Mouse (Mus musculus): ENCODE results near the gene Rnf11. TPM values are rescaled to one million over a fixed set of nuclear protein-coding genes. Genes with fewer than 3 reads are reported as not detected.
A peak's percentile ranks its signal among the peaks of the same experiment; 100 is the strongest.

The Rnf11 gene
- total RNA-seq (2021), result 100 to 1,000 TPM; 122 to 129 TPM
- long read RNA-seq, experiment 1, full-length matches to known transcripts, result 117 of 142 reads
- long read RNA-seq, experiment 1, partial matches to known transcripts, result 1 of 142 reads
- long read RNA-seq, experiment 1, other reads (novel, unspliced or antisense), result 24 of 142 reads
- long read RNA-seq, experiment 2, full-length matches to known transcripts, result 150 of 173 reads
- long read RNA-seq, experiment 2, partial matches to known transcripts, result 0 of 173 reads
- long read RNA-seq, experiment 2, other reads (novel, unspliced or antisense), result 23 of 173 reads

DNA sequence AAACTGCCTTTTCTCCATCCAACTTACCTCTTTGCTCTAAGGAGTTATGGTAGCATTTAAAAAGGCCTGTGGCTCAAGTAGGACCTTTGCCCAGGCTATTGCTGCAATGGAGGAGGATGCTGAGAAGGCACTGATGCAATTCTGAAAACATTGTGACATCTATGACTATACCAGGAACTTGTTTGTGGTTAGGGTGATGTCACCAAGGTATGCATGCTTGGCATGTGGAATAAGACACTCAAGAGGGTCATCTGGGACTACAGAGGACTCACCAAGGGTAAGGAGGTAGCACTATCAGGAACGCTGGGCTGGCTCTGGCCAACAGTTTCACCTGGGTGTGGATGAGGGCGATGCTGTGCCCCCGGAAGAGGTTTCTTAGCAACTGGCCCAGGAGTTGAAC lies at the start of gene Rnf11:
TSS of gene Rnf11 (minus strand) at position 108 of the 400 bp plus-strand sequence.
- DNase-seq, result no peak
- intact Hi-C loops (cut with DNase I), result loop anchor here (5.0 kb wide), 1 partner anchor 488 kb away; no protein-coding TSS in a partner anchor

DNA sequence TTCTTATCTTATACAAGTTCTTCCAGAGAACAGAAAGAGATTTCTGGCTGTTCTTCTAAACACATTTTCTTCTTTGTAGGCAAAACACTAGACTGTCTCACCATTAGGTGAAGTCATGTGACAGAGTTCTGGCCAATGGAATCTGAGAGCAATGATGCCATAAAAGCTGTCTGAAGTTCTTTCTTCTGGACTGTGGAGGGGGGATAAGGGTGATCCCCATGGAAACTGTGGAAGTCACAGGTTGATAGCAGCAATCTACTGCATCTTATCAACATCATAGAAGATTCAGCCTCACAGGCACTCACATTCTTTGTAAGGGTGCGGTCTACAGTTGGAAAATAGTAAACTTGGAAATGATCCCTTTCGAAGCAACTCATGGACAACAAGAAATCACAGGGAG lies 46.6 kb upstream of the Rnf11 start, which contains the start of gene 4930522H14Rik:
TSS of gene 4930522H14Rik (minus strand) at position 187 of the 400 bp plus-strand sequence.
- intact Hi-C loops (cut with DNase I), result no loop called here
- DNase-seq, result no peak

DNA sequence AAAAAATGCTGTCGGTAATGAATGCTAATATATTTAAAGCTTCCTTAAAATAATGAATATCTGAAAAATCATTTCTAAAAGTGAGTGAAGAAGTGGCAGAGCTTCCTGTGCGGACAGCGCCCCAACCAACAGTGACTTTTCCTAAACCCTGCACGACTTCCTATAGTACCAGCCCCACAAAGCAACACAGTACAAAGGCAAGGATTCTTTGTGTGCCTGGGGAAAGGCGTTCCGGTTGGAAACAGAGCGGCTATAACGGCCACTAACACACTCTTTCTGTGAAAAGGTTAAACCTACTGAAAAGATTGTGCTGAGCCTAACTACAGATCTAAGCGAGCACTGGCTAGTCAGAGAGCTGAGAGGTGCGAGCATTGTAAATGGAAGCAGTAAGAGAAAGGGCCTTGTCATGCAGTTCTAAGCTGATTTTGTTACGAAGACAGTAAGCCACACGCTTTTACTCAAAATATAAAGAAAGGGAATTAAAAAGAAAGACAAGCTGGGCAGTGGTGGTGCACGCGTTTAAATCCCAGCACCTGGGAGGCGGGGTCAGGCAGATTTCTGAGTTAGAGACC lies 45.8 kb upstream of the Rnf11 start:
- DNase-seq, result no peak
- intact Hi-C loops (cut with DNase I), result no loop called here

DNA sequence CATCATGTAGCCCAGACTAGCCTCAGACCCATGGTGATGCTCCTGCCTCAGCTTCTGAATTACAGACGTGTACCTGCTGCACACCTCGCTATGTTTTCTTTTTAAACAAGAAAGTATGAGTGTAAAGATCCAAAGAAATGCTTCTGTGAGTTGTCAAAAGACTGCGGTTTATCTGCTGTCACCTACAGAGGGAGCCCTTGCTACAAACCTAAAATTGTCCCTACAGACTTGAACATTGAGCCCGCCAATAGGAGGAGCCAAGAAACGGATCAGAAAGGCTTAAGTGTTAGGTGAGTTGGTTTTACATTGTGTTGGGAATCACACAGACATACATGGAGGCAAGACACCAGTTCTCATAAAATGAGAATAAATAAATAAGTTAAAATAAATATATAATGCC lies 20.4 kb upstream of the Rnf11 start:
- DNase-seq, result peak in 1 of 2 experiments; percentile 17
- intact Hi-C loops (cut with DNase I), result loop anchor here (5.0 kb wide), 2 partner anchors 197 to 222 kb away; no protein-coding TSS in a partner anchor

DNA sequence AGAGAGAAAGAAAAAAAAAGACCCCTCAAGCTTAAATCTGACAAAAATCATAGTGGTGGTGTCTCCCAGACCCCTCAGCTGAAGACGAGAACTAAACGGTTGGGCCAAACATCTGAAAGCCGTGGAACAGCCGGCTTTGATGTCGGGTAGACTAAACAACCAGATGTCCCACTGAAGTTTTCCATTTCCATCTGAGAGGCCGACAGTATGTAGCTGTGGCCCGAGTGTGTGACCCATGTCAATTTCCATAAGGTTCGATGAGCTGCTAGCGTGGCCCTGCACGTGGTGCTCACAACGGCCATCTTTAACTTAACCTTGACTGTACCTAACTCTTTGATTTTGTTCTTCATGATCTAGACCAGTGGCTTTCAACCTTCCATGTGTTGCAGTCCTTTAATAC lies 13.9 kb upstream of the Rnf11 start:
- intact Hi-C loops (cut with DNase I), result no loop called here
- no peak for DNase-seq

DNA sequence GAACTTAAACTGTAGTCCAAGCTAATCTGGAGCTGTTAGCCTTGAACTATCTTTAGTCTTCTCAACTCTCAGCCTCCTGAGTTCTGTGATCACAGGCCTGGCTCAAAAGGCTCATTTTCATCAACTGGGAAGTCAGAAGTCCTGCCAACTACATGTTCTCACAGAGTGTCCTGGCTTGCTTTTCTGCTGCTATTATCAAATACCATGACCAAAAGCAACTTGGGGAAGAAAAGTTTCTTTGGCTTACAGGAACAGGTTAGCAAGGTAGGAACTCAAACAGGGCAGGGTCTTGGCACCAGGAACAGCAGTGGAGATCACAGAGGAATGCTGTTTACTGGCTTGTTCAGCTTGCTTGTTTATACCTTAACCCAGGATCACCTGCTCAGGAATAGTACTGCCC lies 9.1 kb upstream of the Rnf11 start:
- intact Hi-C loops (cut with DNase I), result no loop called here
- no peak for DNase-seq

DNA sequence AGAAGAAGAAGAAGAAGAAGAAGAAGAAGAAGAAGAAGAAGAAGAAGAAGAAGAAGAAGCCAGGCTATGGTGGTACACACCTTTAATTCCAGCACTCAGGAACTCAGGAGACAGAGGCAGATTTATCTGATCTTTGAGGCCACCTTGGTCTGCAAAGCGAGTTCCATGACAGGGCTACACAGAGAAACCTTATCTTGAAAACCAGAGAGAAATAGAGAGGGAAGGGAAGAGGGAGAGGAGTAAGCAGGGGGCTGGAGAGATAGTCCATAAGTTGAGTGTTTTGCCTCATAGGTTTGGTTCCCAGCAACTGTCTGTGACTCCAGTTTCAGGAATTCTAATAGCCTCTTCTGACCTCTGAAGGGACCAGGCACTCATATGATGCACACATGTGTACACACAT lies 4.3 kb upstream of the Rnf11 start:
- no peak for DNase-seq
- intact Hi-C loops (cut with DNase I), result loop anchor here (5.0 kb wide), 1 partner anchor 483 kb away; no protein-coding TSS in a partner anchor

DNA sequence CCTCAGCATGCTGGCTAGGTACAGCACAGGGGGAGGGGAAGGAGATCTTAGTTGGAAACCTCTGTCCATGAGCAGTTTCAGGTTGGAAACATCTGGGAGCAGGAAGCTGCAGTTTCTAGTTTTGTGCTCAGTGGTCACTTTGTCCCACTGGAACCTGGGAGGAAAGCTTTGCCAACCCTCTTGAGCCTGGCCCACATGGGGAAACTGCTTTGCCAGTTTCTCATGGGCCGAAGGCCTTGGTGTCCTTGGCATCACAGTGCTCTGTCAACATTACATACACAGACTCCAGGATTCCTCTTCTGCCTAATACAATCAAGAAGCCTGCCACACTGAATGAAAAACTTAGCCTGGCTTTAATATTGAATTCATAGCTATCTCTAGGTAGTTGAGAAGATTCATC lies 1.8 kb downstream of the Rnf11 start:
- DNase-seq, result no peak
- intact Hi-C loops (cut with DNase I), result no loop called here

DNA sequence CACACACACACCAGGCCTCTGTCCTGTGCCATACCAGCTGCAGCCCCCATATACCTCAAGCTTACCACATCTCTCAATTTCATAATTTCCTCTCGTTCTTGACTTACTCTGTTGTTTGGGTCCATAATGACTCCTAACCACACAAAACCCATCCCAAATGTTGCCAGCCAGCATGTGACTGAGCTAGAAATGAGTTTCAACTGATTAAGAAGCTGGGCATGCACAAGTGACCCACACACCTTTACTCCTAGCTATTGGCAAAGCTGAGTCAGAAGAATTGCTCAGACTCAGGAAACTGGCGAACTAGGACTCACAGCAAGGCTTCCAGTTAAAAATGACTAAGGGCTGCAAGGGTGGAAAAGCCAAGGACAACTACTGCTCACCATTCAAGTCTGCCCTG lies 3.1 kb downstream of the Rnf11 start:
- intact Hi-C loops (cut with DNase I), result no loop called here
- DNase-seq, result no peak

DNA sequence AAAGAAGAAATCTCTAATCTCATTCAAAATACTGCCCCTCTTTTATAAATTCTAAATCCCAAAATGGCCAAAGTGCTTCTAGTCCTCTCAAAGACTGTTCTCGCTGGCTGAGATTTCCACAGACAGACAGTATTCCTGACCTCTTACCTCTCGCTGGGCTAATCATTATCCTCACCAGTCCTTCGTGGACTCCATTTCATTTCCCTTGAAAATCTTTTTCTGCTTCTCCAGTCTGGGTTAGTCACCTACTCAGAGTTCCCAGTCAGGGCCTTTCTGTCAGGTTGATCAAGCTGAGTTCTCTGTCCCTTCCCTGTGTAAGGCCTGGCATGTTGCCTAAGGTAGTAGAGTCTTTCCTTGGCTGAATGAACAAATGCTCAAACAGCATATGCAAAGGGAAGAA lies 7.1 kb downstream of the Rnf11 start:
- intact Hi-C loops (cut with DNase I), result loop anchor here (5.0 kb wide), 1 partner anchor 35 kb away; no protein-coding TSS in a partner anchor

DNA sequence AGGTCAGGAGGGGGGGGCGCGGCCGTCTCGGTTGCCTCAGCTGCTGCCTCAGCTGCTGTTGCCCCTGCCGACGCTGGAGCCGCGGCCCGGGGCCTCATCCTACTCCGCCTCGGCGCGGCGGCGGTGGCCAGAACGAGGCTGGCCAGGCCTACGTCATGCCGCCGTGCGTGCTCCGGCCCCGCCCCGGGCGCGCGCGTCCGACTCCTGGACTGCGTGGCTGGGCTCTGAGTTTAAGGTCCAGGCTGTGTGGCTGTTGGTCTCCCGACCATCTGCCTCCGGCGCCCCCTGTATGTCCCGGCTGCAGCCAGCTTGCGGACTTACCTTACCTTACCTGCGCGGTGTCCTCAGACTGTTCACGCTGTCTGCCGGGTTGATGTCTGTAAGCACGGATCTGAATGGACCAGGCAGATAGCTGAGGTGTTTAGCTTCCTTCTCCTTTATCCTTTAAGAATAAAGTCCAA lies 7.9 kb downstream of the Rnf11 start:
- intact Hi-C loops (cut with DNase I), result loop anchor here (5.0 kb wide), 1 partner anchor 34 kb away; no protein-coding TSS in a partner anchor
- DNase-seq, result peak; percentile 87 to 88

More for the DNA sequence above, 7.1 kb downstream of the Rnf11 start:
- DNase-seq, result no peak

DNA sequence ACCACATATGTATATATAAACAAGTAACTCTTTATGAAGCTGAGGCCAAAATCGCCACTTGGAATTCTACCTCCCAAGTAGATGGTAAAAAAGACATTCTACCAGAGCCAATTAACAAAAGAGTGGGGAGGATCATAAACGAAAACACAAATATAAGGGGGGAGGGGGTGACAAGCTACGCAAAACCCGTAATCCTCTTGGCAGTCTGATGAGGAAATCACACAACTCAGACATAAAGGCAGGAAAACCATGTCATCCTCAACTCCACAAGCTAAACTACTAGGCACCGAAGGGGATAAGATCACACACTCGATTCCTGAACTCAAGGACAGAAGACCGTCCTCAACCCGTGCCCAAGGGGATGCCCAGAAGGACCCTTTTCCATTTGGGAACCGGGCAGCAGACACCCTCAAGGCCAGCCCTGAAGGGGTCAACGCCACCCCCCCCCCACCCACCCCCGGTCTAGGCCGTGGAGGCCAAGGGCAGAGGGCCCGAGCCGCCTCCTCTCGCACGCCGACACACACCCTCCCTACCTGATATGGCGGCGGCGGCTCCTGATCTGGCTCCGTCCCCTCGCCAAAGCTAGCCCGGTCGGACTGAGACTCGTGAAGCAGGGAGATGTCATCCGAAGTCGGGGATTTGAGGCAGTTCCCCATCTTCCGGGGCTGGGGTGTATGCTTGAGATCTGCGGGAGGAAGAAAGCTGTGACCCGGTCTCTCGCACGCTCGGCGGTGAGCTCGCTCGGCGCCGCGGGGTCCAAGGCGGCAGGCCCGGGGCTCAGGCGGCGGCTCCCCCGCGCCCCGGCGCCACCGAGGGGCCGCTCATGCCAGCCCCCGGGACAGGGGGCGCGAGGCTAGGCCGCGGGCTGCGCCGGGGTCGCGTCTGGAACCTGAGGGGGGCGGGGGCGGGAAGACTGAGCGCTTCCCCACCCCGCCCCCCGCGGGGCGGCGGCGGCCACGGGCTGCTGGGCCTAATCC lies 8.7 kb downstream of the Rnf11 start:
- DNase-seq, result peak; percentile 42 to 56
- intact Hi-C loops (cut with DNase I), result loop anchor here (5.0 kb wide), 1 partner anchor 34 kb away; no protein-coding TSS in a partner anchor

DNA sequence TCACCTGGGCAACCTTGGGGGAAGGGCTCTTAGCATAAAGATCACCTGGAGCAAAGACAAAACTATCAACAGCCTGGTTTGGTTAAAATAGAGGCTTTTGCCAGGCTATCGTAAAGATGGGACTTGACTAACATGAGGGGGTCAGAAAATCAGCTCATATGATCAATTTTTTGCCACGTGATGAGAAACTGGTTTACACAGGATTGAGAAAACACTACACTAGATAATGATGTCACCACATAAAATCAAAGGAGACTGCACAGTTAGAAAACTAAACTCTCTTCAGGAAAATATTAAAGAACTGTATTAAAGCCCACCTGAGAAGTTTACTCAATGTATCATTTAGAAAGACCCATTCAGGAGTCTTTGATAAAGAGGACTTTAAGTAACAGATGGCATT lies 9.4 kb downstream of the Rnf11 start:
- intact Hi-C loops (cut with DNase I), result loop anchor here (5.0 kb wide), 1 partner anchor 33 kb away; no protein-coding TSS in a partner anchor
- DNase-seq, result no peak

DNA sequence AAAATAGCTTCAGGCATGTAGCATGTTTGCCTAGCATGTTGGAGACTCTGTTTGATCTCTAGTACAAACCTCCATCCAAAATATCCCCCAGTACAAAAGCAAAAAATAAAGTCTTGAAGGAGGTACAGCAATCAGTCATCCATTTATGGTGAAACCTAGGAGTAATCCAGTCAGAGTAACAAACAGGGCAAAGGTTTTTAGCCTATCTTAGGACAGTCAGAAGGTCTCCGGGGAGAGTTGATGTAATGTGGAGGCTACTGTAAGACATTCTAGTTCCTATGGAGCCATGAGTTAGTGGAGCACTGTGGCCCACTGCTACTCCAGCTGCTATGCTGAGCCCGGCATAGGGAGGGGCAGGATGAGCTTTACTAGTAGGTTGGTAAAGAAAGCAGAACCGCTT lies 12.0 kb downstream of the Rnf11 start:
- no peak for DNase-seq
- intact Hi-C loops (cut with DNase I), result no loop called here

DNA sequence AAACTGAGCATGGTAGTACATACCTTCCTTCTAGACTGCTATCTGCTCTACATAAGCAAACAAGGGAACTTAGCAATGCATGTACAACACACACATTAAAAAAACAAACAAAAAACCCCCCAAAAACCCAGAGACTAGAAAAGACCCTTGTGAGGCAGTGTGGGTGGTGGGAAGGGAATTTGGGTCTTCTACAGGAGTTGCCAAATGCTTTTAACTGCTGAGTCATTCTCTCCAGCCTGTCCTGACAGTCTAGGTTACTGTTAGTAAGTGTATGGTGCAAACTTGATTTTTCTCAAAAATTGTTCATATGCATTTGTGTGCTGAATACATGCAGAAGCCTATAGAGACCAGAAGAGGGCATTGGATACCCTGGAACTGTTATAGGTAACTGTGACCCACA lies 12.9 kb downstream of the Rnf11 start:
- DNase-seq, result no peak
- intact Hi-C loops (cut with DNase I), result no loop called here

DNA sequence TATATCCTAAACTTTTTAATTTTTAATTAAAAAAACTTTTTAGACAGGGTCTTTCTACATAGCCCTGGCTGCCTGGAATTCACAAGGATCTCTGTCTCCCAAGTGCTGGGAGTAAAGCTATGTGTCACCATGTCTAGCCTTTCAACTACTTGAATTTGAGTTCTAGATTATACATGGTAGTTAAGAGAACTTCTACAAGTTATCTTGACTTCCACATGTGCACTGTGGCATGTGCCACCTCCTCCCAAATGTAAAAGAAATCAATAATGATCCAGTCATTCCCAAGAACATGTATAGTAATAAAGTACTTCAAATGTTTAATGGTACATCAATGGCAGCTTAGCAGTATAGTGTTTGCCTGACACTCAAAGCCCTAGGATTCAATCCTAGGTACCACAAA lies 16.8 kb downstream of the Rnf11 start:
- intact Hi-C loops (cut with DNase I), result no loop called here
- no peak for DNase-seq

DNA sequence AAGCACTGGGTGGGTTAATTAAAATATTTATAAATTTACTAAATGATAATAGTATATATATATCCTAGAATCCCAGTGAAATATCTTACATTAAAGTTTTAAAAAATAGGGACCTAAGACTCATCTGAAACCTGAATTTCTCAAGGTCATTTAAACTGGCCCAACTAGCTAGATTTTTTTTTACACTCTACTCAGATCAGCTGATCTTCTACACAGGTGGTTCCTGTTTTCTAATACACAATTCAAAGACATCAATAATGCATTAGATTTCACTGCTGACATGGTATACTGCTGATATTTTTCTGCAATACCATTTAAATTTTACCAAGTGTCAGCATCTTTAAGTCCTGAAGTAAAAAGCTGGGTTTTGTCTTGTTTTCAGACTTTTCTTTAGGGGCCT lies 20.6 kb downstream of the Rnf11 start:
- DNase-seq, result no peak
- intact Hi-C loops (cut with DNase I), result no loop called here

DNA sequence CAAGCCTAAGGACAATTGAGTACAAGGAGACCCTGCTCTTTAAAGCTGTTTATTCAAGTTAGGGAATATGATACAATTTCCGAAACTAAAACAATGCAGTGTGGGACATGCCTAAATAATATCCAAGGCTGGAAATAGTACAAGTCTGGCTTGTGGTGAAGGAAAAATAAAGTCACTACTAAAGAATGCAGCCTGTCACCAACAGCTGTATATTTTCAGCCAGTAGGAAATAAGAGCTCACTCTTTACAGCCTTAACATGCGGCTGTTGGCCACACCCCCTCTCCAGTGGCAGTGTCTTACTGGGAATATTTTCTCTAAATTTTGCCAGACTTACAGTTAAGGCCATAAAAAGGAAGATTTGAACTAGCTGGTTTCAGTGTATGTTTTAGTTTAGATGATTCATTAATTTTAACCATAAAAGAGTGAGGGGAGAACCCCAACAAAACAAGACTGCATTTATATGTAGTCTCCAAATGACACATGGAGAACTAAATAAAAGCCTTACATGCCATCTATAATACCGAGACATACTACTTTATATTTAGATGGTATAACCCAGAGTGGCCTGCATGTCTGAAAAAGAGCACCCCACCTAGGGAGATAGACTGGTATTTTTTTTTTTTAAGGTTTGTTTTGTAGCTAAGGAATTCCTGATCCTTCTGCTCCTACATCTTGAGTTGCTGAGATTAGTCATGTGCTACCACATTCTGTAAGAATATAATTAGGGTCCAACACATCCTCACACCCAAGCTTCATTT lies 23.9 kb downstream of the Rnf11 start:
- peak in 1 of 2 experiments; percentile 17 for DNase-seq
- intact Hi-C loops (cut with DNase I), result no loop called here

DNA sequence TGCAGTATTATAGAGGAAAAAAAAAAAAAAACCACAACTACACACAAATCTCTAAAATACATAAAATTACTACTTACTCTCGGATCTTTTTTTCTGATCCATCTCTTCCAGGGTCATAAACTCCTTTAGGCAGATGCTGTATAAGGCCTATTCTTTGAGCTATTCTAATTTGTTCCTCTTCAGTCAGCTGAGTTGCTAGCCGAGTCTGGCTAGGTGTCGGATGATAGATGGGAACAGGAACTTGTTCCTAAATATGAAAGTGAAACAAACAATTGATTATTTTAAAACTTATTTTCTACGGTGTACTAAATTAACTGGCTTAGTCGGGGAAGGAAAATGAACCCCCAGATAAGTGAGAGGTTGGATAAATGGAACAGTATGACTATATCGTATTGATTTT lies 27.7 kb downstream of the Rnf11 start:
- intact Hi-C loops (cut with DNase I), result no loop called here

DNA sequence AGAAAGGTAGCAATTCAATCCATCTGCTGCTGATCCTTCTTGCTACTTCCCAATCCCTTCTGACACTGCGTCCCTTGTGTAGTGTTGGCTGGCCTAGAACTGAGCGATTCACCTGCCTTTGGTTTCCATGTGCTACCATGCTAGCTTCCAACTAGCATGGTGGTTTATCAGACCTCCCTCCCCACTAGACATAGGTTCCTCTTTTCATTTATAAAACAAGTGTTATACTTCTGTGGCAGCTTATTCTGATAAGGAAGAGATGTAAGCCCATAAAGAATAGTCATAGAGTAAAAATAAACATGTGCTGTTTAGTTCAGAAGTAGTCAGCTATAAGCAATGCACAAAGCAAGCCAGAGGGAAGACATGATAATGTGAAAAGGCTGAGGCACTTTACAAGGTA lies 36.0 kb downstream of the Rnf11 start:
- intact Hi-C loops (cut with DNase I), result no loop called here
- no peak for DNase-seq

More for the DNA sequence above, 27.7 kb downstream of the Rnf11 start:
- DNase-seq, result no peak

Measured in gastrocnemius, postnatal 36 days (tissue).